Mouse (Mus musculus): Measurements from ENCODE around the gene Nek7.

Gene Nek7

DNA sequence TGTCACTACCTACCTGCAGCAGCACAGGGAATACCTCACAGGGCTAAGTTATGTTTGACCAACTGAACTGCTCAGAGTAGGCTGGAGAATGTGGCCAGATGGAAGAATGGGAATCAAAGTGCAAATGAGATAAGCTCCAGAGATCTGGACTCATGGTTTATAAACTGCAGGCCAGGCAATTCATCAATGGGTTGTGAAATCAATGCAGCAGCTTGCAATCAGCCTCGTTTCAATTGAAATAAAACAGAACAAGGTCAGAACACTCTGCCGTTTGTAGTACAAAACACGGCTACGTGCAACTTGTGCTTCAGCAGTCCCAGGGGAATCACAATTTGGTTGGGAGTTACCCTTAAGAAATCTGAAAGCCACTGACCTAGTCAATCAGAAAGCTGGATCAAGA, 109.4 kb downstream of the Nek7 start:
- no peak for DNase-seq (ENCODE audit: low spot score)

- no peak for DNase-seq (ENCODE audit: low spot score)
Observed at GRCm38 (mm10) chr1:138507446-138508043, 112.4 kb downstream of the Nek7 start.

DNA sequence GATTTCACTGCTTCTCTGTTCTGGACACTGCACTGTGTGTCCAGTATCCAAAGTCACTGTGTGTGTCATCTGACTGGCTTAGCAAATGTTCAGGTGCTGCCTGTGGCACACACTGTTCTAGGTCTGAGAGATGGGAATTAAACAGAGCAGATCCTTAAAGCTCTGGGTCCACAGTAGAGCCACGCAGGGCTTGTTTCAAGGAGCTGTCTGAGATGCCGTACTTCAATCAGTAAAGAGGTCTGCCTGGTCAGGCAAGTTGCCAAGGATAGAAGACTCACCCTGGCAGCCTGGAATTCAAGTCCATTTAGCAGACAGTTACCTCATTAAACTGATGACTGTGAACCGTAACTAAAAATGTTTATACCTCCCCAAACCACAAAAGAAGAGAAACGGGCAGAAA, 112.9 kb downstream of the Nek7 start:
- DNase-seq (ENCODE audit: low spot score): no peak

GRCm38 (mm10) chr1:138504228-138504627, 115.7 kb downstream of the Nek7 start:
- DNase-seq (ENCODE audit: low spot score): no peak

DNA sequence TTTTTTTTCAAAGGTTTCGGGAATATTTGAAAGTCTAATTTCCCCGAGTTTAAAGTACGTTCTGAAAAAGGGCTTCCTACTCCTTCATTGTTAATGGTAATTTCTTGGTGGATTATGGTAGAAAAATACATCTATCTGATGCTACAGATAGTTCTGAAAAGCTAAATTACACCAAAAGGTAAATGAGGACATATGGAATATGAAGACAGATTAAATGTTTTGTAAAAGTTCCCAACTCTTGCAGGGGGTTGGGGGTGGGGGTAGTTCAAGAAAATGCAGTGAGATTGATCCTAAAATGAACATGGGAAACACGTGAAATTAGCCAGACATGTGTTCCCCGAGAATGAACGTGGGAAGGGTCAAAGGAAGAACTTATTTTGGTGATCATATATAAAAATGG, 119.2 kb downstream of the Nek7 start:
- no peak for DNase-seq (ENCODE audit: low spot score)

- DNase-seq (ENCODE audit: low spot score): no peak
Observed at GRCm38 (mm10) chr1:138500155-138500554, 119.8 kb downstream of the Nek7 start.

GRCm38 (mm10) chr1:138499461-138499860, 120.5 kb downstream of the Nek7 start:
- DNase-seq (ENCODE audit: low spot score): no peak

GRCm38 (mm10) chr1:138491382-138492097, 128.4 kb downstream of the Nek7 start:
- DNase-seq (ENCODE audit: low spot score): no peak

DNA sequence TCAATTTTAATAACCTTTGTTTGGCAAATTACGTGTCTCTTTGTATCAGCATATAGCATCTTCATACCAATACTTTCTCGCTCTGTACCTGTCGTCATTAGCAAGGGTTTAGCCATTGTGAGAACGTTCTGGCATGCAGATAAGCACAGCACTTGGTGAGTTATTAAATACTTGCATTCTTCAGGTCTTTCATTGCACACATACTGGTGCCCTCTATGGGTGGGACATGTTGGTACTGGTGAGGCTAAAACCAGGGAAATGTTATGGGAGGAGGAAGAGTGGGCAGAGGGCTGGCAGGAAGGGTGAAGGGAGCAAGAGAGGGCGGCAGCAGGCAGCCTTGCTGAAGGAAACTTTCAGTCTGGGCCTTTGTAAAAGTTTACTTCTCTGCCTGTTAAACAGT, 132.4 kb downstream of the Nek7 start:
- no peak for DNase-seq (ENCODE audit: low spot score)

- no peak for DNase-seq (ENCODE audit: low spot score)
Observed at GRCm38 (mm10) chr1:138480694-138481093, 139.2 kb downstream of the Nek7 start.

DNA sequence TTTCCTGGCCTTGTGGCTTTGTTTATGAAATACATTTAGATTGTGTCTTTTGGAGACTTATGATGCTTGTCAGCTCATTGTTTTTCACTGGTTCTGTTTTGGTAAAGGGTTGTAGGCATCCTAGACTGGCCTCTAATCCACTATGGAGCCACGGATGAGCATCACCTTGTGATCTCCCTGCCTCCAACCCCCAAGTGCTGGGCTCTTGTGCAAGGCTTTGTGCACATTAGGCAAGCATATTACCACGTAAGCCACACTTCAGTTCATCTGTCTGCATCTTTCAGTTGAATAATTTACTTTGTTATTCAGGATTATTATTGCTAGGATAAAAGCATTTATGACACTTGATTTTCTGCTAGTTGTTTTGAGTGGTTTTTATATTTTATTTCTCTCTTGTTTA, 154.6 kb downstream of the Nek7 start:
- no peak for DNase-seq (ENCODE audit: low spot score)

DNA sequence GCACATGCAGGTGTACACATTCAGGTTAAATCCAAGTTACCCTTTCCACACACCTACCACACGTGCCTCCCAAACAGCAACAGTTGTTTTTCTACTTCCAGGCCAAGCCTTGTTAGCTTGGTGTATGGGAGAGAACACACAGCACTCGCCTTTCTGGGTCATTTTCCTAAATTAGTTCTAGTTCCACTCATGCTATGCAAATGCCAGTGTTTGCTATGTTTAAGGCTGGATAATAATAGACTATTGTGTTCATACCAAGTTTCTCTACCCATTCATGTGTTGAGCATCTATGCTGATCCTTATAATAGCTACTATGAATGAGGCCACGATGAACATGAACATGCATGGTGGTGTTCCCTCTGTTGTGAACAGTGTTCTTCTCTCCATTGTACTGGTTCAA, 158.5 kb downstream of the Nek7 start:
- no peak for DNase-seq (ENCODE audit: low spot score)

- DNase-seq (ENCODE audit: low spot score): no peak
Observed at GRCm38 (mm10) chr1:138449476-138449851, 170.5 kb downstream of the Nek7 start.

GRCm38 (mm10) chr1:138448635-138449475, 171.1 kb downstream of the Nek7 start:
- DNase-seq (ENCODE audit: low spot score): no peak

- peak; percentile 6 for DNase-seq (ENCODE audit: low spot score)
Observed at GRCm38 (mm10) chr1:138446846-138447245, 173.1 kb downstream of the Nek7 start.
